Mouse (Mus musculus) myocyte (in vitro differentiated cells): Measurements from ENCODE around the gene Vnn3.

Source experiments
- CEBPB ChIP-seq: IDR thresholded peaks from 2 replicates; pipeline ENCODE4 v1.6.1; 2011; ENCODE audit warnings: mild to moderate bottlenecking, moderate library complexity; ENCODE audit not compliant: poor library complexity, insufficient read depth, severe bottlenecking
- E2F4 ChIP-seq: IDR thresholded peaks from one replicate; pipeline ENCODE4 v1.6.1; 2011; ENCODE audit warnings: mild to moderate bottlenecking, control low read depth, moderate library complexity; ENCODE audit not compliant: insufficient read depth
- MYOG ChIP-seq, 3 experiments: IDR thresholded peaks; one replicate each; pipeline ENCODE4 v1.6.1; 2011; ENCODE audit warnings: control low read depth in 2 of 3, low read depth in 2 of 3, mild to moderate bottlenecking in 2 of 3; ENCODE audit not compliant: insufficient read length in 2 of 3, control insufficient read depth in 1 of 3, insufficient read depth in 1 of 3
- POLR2A ChIP-seq: IDR thresholded peaks from one replicate; pipeline ENCODE4 v1.6.1; 2011; ENCODE audit warnings: low read depth, mild to moderate bottlenecking, control low read depth, moderate library complexity; ENCODE audit not compliant: insufficient read length
- USF1 ChIP-seq: IDR thresholded peaks from one replicate; pipeline ENCODE4 v1.6.1; 2011; ENCODE audit warnings: low read depth, mild to moderate bottlenecking, control low read depth, moderate library complexity

GRCm38 (mm10) chr10:23812852-23813766 lies 38.2 kb upstream of the Vnn3 start:
- no peak for TF ChIP-seq POLR2A
- TF ChIP-seq USF1: no peak
- no peak for TF ChIP-seq CEBPB
- no peak for TF ChIP-seq E2F4
- no peak for TF ChIP-seq MYOG (IDR thresholded peaks at IDR 0.05; ENCODE audit: control insufficient read depth in 1 of 3, insufficient read depth in 1 of 3, insufficient read length in 2 of 3, low read depth in 2 of 3)
